Mouse (Mus musculus) erythroid progenitor cell, adult 5-6 weeks (primary cell): ENCODE measurements at regions not wholly inside any gene's neighbourhood (a gene's known extent, or its start where the extent isn't known, plus 50 kb on each side); places are given as distances from the start of the nearest gene placed in this dataset.

ENCODE experiments used
- ATAC-seq: replicated peaks from 2 replicates; pipeline ENCODE4 v1.8.0; 2016; ENCODE audit warnings: moderate number of reproducible peaks, mild to moderate bottlenecking, moderate TSS enrichment, inconsistent platforms; ENCODE audit not compliant: poor library complexity, low FRiP score, severe bottlenecking

GRCm38 (mm10) chr13:83730155-83730712 is 226.4 kb downstream of the Mef2c start:
- ATAC-seq, result no peak

- ATAC-seq, result no peak
These were observed 227.1 kb downstream of the Mef2c start for GRCm38 (mm10) chr13:83730713-83731480.

GRCm38 (mm10) chr13:83731481-83732006 is 227.7 kb downstream of the Mef2c start:
- no peak for ATAC-seq

GRCm38 (mm10) chr13:83732283-83733121 is 228.7 kb downstream of the Mef2c start:
- no peak for ATAC-seq

GRCm38 (mm10) chr13:83733231-83733990 is 229.6 kb downstream of the Mef2c start:
- no peak for ATAC-seq

GRCm38 (mm10) chr13:83733991-83734610 is 230.3 kb downstream of the Mef2c start:
- no peak for ATAC-seq

- ATAC-seq, result no peak
These were observed 230.8 kb downstream of the Mef2c start for GRCm38 (mm10) chr13:83734656-83735055.

GRCm38 (mm10) chr13:83735101-83735500 is 231.3 kb downstream of the Mef2c start:
- no peak for ATAC-seq

- ATAC-seq, result no peak
These were observed 232.0 kb downstream of the Mef2c start for GRCm38 (mm10) chr13:83735631-83736475.

GRCm38 (mm10) chr13:83737031-83737825 is 233.4 kb downstream of the Mef2c start:
- ATAC-seq, result no peak

GRCm38 (mm10) chr13:83737826-83738527 is 234.1 kb downstream of the Mef2c start:
- ATAC-seq, result no peak

- ATAC-seq, result no peak
These were observed 234.7 kb downstream of the Mef2c start for GRCm38 (mm10) chr13:83738528-83738981.

GRCm38 (mm10) chr13:83739131-83739530 is 235.3 kb downstream of the Mef2c start:
- ATAC-seq, result no peak

GRCm38 (mm10) chr13:83739541-83740061 is 235.8 kb downstream of the Mef2c start:
- no peak for ATAC-seq

GRCm38 (mm10) chr13:83740101-83740500 is 236.3 kb downstream of the Mef2c start:
- no peak for ATAC-seq

- no peak for ATAC-seq
These were observed 236.9 kb downstream of the Mef2c start for GRCm38 (mm10) chr13:83740771-83741170.

- ATAC-seq, result no peak
These were observed 237.8 kb downstream of the Mef2c start for GRCm38 (mm10) chr13:83741591-83742021.
